Mouse (Mus musculus) stomach, postnatal 0 days (tissue): ENCODE data around the gene Col4a3. TPM values are rescaled to one million over a fixed set of nuclear protein-coding genes. Genes with fewer than 3 reads are reported as not detected.

Experiments used
- ATAC-seq: fragments of 200-750 bp; cut with Nextera tagmentation; 2 replicates; pipeline ENCODE4 v1.8.0; 2017; ENCODE audit not compliant: low FRiP score, low TSS enrichment
- DNase-seq: peaks from one replicate; pipeline ENCODE4 v3.0.0-alpha.2; 2016; ENCODE audit warnings: low spot score
- H3K27ac ChIP-seq: fragments of 300-500 bp; sonication (generic); replicated peaks from 2 replicates; pipeline ENCODE4 v1.5.1; 2014; ENCODE audit warnings: mild to moderate bottlenecking, control low read depth
- H3K27me3 ChIP-seq: fragments of 300-500 bp; sonication (generic); 2 replicates; pipeline ENCODE4 v1.6.1; 2014; ENCODE audit warnings: low read length; ENCODE audit not compliant: control insufficient read depth, insufficient read depth
- H3K36me3 ChIP-seq: fragments of 300-500 bp; sonication (generic); 2 replicates; pipeline ENCODE4 v1.6.1; 2014; ENCODE audit warnings: low read length, mixed read lengths; ENCODE audit not compliant: control insufficient read depth, insufficient read depth
- H3K4me1 ChIP-seq: fragments of 300-500 bp; sonication (generic); replicated peaks from 2 replicates; pipeline ENCODE4 v1.6.1; 2014; ENCODE audit warnings: antibody characterized with exemption; ENCODE audit not compliant: control insufficient read depth, insufficient read depth
- H3K4me2 ChIP-seq: fragments of 300-500 bp; sonication (generic); replicated peaks from 2 replicates; pipeline ENCODE4 v1.6.1; 2014; ENCODE audit warnings: low read depth, mild to moderate bottlenecking, control low read depth, moderate library complexity
- H3K4me3 ChIP-seq: fragments of 300-500 bp; sonication (generic); 2 replicates; pipeline ENCODE4 v1.5.1; 2014; ENCODE audit warnings: low read depth, low read length, control low read depth
- H3K9ac ChIP-seq: fragments of 300-500 bp; sonication (generic); 2 replicates; pipeline ENCODE4 v1.6.1; 2014; ENCODE audit warnings: mild to moderate bottlenecking, low read length, control low read depth, mixed read lengths
- H3K9me3 ChIP-seq: fragments of 300-500 bp; sonication (generic); 2 replicates; pipeline ENCODE4 v1.6.1; 2016; ENCODE audit warnings: low read length; ENCODE audit not compliant: control insufficient read depth
- CTCF ChIP-seq: IDR thresholded peaks from 2 replicates; pipeline ENCODE4 v1.5.1; 2016; ENCODE audit warnings: antibody characterized with exemption, low read depth, mild to moderate bottlenecking, moderate library complexity
- EP300 ChIP-seq: optimal IDR thresholded peaks from 2 replicates; pipeline ENCODE3; 2016; ENCODE audit warnings: antibody characterized with exemption
- WGBS: fragments of 180-500 bp; shearing (Covaris S2); extraction: QIAGEN DNeasy Blood & Tissue Kit; methylation state at CpG from one replicate; pipeline ENCODE4 v1.1.7; 2014; 5-methylcytosine and 5-hydroxymethylcytosine counted together
- polyA plus RNA-seq: library from polyadenylated mRNA; unstranded; fragments of >200 nt; fragmentation: Nextera tagmentation; extraction: Ambion mirVana; gene quantifications from 2 replicates; pipeline ENCODE4 v1.2.1, GENCODE M21; 2015

The Col4a3 gene
- polyA plus RNA-seq, 1 experiment from 2014 or later: 0.42 TPM

DNA sequence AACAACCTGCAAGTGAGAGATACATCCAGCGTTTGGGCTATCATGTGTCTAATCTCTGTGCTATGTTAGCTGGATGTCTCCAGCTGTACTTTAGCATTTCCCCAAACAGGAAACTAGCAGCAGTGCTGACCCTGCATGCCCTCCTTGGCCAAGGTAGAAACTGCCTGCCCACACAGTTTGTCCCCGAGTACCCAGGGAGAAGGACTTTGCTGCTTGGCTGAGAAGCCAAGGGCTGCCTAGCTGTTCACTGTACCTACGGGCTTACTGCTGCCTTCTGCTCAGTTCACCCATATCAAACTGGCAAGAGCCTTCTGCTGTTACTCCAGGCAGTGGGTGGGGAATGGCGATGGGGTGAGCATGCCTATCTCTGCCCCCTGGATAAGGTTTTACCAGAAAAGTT lies 3.5 kb downstream of the Col4a3 start:
- no peaks in the 10 kb centered on the region for H3K27me3 ChIP-seq
- no peaks in the 10 kb centered on the region for H3K4me1 ChIP-seq
- H3K9me3 ChIP-seq: no peaks in the 10 kb centered on the region
- TF ChIP-seq EP300 (no peak), CTCF (no peak)
- ATAC-seq (no peak), DNase-seq (no peak)
- H3K4me2 ChIP-seq: no peak overlapping the region
- no peak overlapping the region for H3K9ac ChIP-seq
- H3K36me3 ChIP-seq: no peaks in the 10 kb centered on the region
- 64% methylated on average over 4 of the region's 4 CpGs for whole genome bisulfite sequencing
- H3K4me3 ChIP-seq: no peak overlapping the region
- H3K27ac ChIP-seq: no peak overlapping the region

DNA sequence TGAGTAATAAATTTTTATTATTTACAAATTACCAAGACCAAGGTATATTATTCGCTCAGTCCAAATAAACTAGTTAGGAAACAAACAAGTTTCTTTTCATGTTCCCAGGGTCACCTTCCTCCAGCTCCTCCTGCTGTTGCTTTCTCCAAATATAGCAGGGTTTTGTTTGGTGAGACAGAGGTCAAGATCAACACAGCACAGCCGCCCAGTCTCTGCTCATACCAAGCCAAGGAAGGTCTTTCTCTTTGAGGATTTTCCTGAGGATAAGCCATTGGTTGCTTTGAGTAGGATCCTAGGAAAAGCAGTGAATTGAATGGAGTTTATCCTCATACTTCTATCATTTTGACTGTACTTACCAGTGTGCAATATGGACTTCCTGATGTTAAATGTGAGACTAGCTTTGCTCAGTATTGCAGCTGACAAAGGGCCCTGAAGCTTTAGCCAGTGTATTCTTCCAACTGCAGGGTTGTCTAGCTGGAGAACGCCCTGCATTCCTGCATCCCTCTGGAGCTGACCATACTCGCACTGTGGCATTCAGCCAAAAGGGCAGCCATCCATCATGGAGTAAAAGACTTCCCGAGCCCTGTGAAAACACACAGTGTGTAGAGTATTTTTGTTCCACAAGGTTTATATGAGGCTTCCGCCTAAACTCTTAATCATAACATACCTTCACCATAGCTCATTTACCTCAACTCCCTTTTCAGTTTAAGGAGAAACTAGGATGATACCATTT lies 10.3 kb downstream of the Col4a3 start:
- ATAC-seq: peak; percentile 71; the same call in 1 of the 2 replicates
- H3K36me3 ChIP-seq: no peaks in the 10 kb centered on the region
- H3K4me2 ChIP-seq: no peak overlapping the region
- no peaks in the 10 kb centered on the region for H3K4me1 ChIP-seq
- H3K9ac ChIP-seq: no peak overlapping the region
- no peak overlapping the region for H3K4me3 ChIP-seq
- 23% methylated on average over 6 of the region's 6 CpGs for WGBS
- no peaks in the 10 kb centered on the region for H3K27me3 ChIP-seq
- TF ChIP-seq CTCF (no peak), EP300 (no peak)
- DNase-seq: peak; percentile 50
- no peaks in the 10 kb centered on the region for H3K9me3 ChIP-seq
- H3K27ac ChIP-seq: peak overlapping the region; percentile 6

DNA sequence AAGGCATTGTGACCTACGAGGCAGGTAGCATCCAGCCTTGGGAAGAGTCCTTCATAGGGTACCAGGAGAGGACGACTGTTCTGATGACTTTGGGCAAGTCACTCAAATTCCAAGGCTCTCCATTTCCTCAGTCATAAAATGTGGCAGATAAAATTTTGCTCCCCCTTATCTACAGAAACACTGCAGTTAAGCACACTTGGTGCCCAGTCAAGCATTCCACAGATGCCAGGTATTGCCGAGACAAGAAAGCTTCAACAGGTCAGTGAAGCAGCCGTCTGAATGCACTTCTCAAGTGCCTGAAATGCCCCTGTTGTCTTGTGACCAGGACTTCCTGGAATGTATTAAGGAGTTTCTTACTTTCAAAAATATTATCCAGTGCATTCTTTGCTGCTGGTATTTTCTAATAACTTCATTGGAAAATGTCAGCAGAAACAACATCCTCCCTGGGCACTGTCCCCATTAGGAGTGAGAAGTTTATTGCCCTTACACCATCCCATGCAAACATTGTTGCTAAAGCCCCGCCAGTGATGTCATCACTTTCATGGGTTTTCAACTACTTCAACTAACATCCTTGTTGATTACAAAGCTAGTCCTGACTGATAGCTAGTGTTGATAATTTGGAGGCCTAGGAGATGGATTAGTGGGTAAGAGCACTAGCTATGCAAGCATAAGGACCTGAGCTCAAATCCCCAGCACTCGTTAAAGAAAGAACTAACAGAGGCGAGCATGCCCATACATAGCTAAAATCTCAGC lies 16.7 kb downstream of the Col4a3 start:
- no peak overlapping the region for H3K4me3 ChIP-seq
- H3K9me3 ChIP-seq: no peaks in the 10 kb centered on the region
- no peak overlapping the region for H3K27ac ChIP-seq
- WGBS: 73% methylated on average over 7 of the region's 7 CpGs
- H3K4me2 ChIP-seq: no peak overlapping the region
- TF ChIP-seq CTCF (no peak), EP300 (no peak)
- H3K9ac ChIP-seq: no peak overlapping the region
- H3K36me3 ChIP-seq: no peaks in the 10 kb centered on the region
- DNase-seq (no peak), ATAC-seq (no peak)
- no peaks in the 10 kb centered on the region for H3K27me3 ChIP-seq
- no peaks in the 10 kb centered on the region for H3K4me1 ChIP-seq

DNA sequence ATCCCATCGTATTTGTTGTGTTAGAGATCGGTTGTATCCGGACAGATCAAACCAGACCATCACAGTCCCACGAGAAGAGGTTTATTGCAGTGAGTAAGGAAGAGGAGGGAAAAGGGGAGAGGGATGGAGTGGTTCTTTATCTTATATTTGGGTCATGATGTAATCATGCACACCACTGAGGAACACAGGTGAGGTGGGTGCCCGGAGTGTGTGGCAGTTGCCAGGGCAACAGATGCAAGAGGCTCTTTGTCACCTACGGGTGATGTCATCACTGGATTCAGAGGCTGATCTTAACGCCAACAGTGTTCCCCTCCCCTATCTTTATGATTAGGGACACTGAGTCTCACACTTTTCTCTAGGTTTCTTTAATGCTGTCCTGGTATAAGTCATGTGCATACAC lies 18.6 kb downstream of the Col4a3 start:
- no peak overlapping the region for H3K27ac ChIP-seq

DNA sequence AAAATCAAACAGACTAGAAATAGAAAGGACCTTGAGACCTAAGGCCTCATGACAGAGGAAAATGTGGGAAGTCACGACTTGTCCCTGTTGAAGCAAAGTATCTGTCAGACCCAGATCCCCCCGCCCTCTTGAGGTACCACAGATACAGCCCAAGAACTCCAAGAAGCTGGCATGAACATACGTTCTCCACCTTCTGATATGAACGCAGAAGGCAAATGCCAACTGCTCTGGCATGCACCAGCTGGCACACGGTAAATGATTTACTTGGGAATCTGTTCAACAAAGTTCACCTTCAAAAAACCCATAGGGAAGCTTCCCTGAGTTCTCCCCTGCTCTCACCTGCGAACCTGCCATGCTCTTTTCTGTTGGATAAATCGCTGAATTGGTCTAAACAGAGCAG lies 19.1 kb downstream of the Col4a3 start:
- WGBS: 74% methylated on average over 7 of the region's 7 CpGs
- H3K27ac ChIP-seq: no peak overlapping the region
- ATAC-seq: no peak

More for the DNA sequence above, 18.6 kb downstream of the Col4a3 start:
- no peaks in the 10 kb centered on the region for H3K27me3 ChIP-seq
- H3K4me3 ChIP-seq: no peak overlapping the region
- no peak overlapping the region for H3K9ac ChIP-seq
- H3K36me3 ChIP-seq: no peaks in the 10 kb centered on the region
- WGBS: 81% methylated on average over 7 of the region's 7 CpGs
- ATAC-seq (no peak), DNase-seq (no peak)
- H3K9me3 ChIP-seq: no peaks in the 10 kb centered on the region
- no peak overlapping the region for H3K4me2 ChIP-seq
- H3K4me1 ChIP-seq: no peaks in the 10 kb centered on the region
- no peak for TF ChIP-seq CTCF
- no peak for TF ChIP-seq EP300

DNA sequence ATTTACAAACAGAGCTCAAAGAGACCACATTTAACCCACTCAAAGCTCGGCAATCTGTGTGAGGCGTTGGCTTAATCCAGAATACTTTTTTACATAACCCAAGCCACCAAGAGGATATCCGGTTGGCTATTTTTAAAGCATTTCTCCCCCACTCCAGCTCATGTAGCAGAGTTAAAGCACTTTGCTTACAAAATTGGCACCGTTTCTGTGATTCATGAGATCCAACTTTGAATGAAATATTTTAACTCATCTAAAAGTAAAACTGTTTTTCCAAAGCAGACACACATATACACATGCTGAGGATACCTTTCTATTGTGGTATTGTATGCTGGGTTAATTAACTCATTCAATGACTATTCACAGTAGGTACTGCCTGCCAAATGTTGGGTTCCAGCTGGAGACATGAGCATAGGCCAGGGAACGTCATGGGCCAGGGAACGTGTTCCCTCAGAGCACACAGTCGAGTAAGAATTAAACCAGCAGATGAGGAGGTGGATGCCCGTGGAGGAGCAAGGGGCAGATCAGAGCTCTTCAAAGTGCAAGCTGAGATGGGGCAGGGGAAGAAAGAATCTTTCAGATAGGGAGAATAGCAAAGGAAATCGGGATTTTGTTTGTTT lies 22.0 kb downstream of the Col4a3 start:
- H3K4me2 ChIP-seq: no peak overlapping the region
- no peaks in the 10 kb centered on the region for H3K27me3 ChIP-seq
- no peak overlapping the region for H3K9ac ChIP-seq
- H3K9me3 ChIP-seq: no peaks in the 10 kb centered on the region
- TF ChIP-seq CTCF: no peak
- no peak for TF ChIP-seq EP300
- H3K4me3 ChIP-seq: no peak overlapping the region
- no peak for DNase-seq
- no peak overlapping the region for H3K27ac ChIP-seq
- WGBS: 49% methylated on average over 9 of the region's 9 CpGs
- H3K36me3 ChIP-seq: no peaks in the 10 kb centered on the region
- no peak for ATAC-seq
- no peaks in the 10 kb centered on the region for H3K4me1 ChIP-seq

More for the DNA sequence above, 19.1 kb downstream of the Col4a3 start:
- no peak overlapping the region for H3K4me3 ChIP-seq
- no peaks in the 10 kb centered on the region for H3K27me3 ChIP-seq
- H3K9ac ChIP-seq: no peak overlapping the region
- TF ChIP-seq CTCF: no peak
- TF ChIP-seq EP300: no peak
- H3K9me3 ChIP-seq: no peaks in the 10 kb centered on the region
- H3K4me1 ChIP-seq: no peaks in the 10 kb centered on the region
- no peak for DNase-seq
- no peak overlapping the region for H3K4me2 ChIP-seq
- H3K36me3 ChIP-seq: no peaks in the 10 kb centered on the region
